Mouse (Mus musculus) spleen, adult 2 months (tissue): ENCODE data around the gene Sult5a1. TPM values are rescaled to one million over a fixed set of nuclear protein-coding genes. Genes with fewer than 3 reads are reported as not detected.
"Not testable (repeated sequence)": the region's sequence is repeated elsewhere in the genome, so short reads cannot be mapped to it uniquely, and the experiment has no call there.

Experiments
- DNase-seq, 2 experiments: peaks; one replicate each; pipeline versions ENCODE4 v3.0.0 to v3.0.0-alpha.2; 2012 to 2021; ENCODE audit warnings: low spot score in 2 of 2, low read depth in 1 of 2
- H3K27ac ChIP-seq: fragments of 200-500 bp; 2 replicates; pipeline ENCODE4 v1.5.1; 2012; ENCODE audit warnings: low read length, inconsistent platforms; ENCODE audit not compliant: insufficient read depth
- H3K27me3 ChIP-seq: fragments of 200-500 bp; 2 replicates; pipeline ENCODE4 v1.6.1; 2012; ENCODE audit warnings: mild to moderate bottlenecking, moderate library complexity, low read length, inconsistent platforms; ENCODE audit not compliant: control insufficient read depth, insufficient read depth
- H3K36me3 ChIP-seq: fragments of 200-500 bp; 2 replicates; pipeline ENCODE4 v1.6.1; 2012; ENCODE audit warnings: mild to moderate bottlenecking, low read length, inconsistent platforms; ENCODE audit not compliant: control insufficient read depth, insufficient read depth
- H3K4me1 ChIP-seq: fragments of 200-500 bp; 2 replicates; pipeline ENCODE4 v1.6.1; 2011; ENCODE audit warnings: inconsistent platforms; ENCODE audit not compliant: control insufficient read depth, insufficient read depth, insufficient read length
- H3K4me3 ChIP-seq: fragments of 200-500 bp; 2 replicates; pipeline ENCODE4 v1.5.1; 2011; ENCODE audit warnings: mild to moderate bottlenecking, inconsistent platforms; ENCODE audit not compliant: insufficient read depth, insufficient read length; ENCODE audit errors: extremely low read depth
- CTCF ChIP-seq: fragments of 200-500 bp; IDR thresholded peaks from 2 replicates; pipeline ENCODE4 v1.5.1; 2011; ENCODE audit warnings: mild to moderate bottlenecking, inconsistent platforms; ENCODE audit not compliant: insufficient read depth, insufficient read length, insufficient replicate concordance; ENCODE audit errors: extremely low read depth
- POLR2A ChIP-seq: fragments of 200-500 bp; IDR thresholded peaks from 2 replicates; pipeline ENCODE4 v1.6.1; 2011; ENCODE audit warnings: low read depth, low read length, inconsistent platforms
- WGBS: fragments of 180-500 bp; shearing (Covaris S2); methylation state at CpG from one replicate; pipeline ENCODE4 v1.1.7; 2018; 5-methylcytosine and 5-hydroxymethylcytosine counted together
- polyA plus RNA-seq: library from polyadenylated mRNA; depleted of rRNA; stranded (reverse); fragments of >200 nt; gene quantifications from 2 replicates; pipeline ENCODE4 v1.2.3, GENCODE M21; 2012

Sult5a1 gene
- polyA plus RNA-seq, 1 experiment: 0.92 TPM

DNA sequence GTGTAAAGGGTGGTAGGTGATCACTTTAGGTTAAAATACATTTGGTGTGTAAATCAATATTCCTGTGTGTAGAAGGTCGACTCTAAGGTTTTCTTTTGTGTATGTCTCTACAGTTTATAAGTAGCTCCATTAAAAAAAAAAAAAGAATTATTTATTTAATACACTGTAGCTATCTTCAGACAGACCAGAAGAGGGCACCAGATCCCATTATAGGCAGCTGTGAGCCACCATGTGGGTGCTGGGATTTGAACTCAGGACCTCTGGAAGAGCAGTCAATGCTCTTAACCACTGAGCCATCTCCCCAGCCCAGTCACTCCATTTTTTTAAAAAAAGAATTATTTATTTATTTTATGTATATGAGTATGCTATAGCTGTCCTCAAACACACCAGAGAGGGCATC lies 50.1 kb downstream of the Sult5a1 start:
- no peaks in the 10 kb centered on the region; the same call in 1 of the 2 replicates for H3K4me1 ChIP-seq
- peaks cover 22% of the 10 kb centered on the region for H3K36me3 ChIP-seq
- no peak overlapping the region for H3K4me3 ChIP-seq
- DNase-seq: no peak
- no peak for TF ChIP-seq CTCF
- no peak for TF ChIP-seq POLR2A
- H3K27ac ChIP-seq: no peak overlapping the region
- H3K27me3 ChIP-seq: no peaks in the 10 kb centered on the region
- WGBS: 67% methylated on average over 1 of the region's 1 CpGs

DNA sequence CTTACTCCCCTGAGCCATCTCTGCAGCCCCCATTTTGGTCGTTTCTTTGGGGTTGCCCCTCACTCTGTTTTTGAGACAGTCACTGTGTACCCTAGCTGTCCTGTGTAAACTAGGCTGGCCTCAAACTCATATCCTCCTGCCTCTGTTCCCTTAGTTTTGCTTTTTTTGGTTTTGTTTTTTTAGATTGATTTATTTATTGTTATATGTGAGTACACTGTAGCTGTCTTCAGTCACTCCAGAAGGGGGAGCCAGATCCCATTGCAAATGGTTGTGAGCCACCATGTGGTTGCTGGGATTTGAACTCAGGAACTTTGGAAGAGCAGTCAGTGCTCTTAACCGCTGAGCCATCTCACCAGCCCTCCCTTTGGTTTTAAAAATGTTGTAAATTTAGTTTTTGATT lies 51.6 kb downstream of the Sult5a1 start:
- TF ChIP-seq POLR2A: no peak
- TF ChIP-seq CTCF: no peak
- Histone ChIP-seq H3K36me3 (peaks cover 22% of the 10 kb centered on the region), H3K27me3 (no peaks in the 10 kb centered on the region), H3K4me1 (peaks cover 3% of the 10 kb centered on the region; the same call in 1 of the 2 replicates), H3K27ac (no peak overlapping the region), H3K4me3 (no peak overlapping the region)
- 59% methylated on average over 2 of the region's 2 CpGs for WGBS
- no peak for DNase-seq

DNA sequence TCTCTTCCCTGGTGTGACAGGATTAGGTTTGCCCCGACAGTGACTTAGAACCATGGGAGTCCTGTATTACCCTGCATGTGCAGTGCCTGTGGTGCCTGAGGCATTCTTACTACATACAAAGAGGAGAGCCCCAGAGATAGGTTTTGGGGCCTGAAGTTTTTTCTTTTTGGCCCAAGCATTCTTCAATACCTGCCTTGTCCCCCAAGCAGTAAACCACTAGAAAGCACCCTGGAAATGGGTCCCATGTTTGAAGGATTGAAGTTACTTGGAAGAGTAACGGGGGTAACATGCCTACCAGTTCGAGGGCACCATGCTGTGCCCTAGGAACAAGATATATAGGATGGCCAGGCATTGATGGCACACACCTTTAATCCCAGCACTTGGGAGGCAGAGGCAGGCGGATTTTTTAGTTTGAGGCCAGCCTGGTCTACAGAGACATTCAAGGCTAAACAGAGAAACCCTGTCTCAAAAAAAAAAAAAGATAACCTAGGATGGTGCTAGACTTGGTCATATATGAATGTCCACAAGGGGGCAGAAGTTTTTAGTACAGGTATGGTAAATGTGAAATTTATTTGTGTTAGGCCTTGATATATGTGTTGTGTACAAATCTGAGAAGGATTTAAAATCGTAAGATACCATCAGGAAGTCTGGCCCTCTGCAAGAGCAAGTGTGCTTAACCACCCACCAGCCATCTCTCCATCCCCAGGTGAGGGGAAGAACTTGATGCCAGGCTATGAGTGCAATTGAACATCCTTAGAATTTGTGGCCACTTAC lies 52.4 kb downstream of the Sult5a1 start:
- no peaks in the 10 kb centered on the region for H3K27me3 ChIP-seq
- H3K36me3 ChIP-seq: peaks cover 22% of the 10 kb centered on the region
- no peak overlapping the region for H3K27ac ChIP-seq
- no peak overlapping the region for H3K4me3 ChIP-seq
- no peak for TF ChIP-seq POLR2A
- no peak for TF ChIP-seq CTCF
- H3K4me1 ChIP-seq: peaks cover 3% of the 10 kb centered on the region; the same call in 1 of the 2 replicates
- DNase-seq: peak in 1 of 2 experiments; percentile 51
- 74% methylated on average over 5 of the region's 5 CpGs for WGBS

DNA sequence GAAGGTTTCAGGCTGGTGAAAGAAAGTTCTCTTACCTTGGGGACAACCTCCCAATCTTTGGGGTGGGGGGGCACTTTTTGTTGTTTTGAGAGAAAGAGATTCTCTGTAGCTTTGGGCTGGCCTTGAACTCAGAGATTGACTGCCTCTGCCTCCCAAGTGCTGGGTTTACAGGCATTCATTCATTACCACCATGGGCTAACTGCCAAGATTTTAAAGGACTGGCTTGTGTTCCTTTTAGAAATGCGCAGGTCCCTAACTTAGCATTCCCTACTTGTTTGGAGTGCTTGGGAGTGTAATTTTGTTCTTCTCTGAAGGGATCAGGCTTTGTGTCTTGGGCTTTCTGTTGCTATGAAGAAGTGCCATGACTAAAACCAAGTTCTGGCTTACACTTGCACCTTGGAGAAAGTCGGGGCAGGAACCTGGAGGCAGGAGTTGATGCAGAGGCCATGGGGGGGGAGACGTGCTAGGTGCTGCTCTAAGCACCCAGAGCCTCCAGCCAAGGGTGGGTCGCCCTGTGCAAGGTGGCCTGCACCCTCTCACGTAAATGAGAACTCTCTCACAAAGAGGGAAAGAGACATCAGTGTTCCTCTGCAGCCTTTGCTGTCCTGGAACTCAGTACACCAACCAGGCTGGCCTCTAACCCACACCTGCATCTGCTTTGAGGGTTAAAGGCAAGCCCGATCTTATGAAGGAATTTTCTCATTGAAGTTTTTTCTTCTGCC lies 53.9 kb downstream of the Sult5a1 start:
- no peak overlapping the region for H3K4me3 ChIP-seq
- no peak overlapping the region for H3K27ac ChIP-seq
- peaks cover 22% of the 10 kb centered on the region for H3K36me3 ChIP-seq
- peaks cover 3% of the 10 kb centered on the region; the same call in 1 of the 2 replicates for H3K4me1 ChIP-seq
- no peaks in the 10 kb centered on the region for H3K27me3 ChIP-seq
- 82% methylated on average over 6 of the region's 6 CpGs for WGBS
- no peak for TF ChIP-seq POLR2A
- no peak for TF ChIP-seq CTCF
- DNase-seq: no peak

DNA sequence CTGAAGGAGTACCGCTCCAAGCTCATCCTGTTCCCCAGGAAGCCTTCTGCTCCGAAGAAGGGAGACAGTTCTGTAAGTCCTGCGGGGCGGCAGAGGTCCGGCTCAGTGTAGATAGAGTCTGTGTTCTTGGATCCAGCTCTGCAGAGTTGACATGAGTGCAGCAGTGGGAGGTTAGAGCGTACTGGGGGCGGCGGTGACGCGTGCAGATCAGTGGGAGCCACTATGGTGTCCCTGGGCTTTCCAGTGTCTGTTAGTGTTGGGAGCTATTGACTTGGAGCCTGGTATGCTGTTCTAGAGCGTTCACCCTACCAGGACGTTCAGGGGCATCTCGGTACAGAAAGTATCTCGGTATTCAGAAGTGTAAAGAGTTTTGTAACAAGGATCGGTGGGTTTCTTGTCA lies 54.8 kb downstream of the Sult5a1 start:
- H3K4me1 ChIP-seq: peaks cover 3% of the 10 kb centered on the region; the same call in 1 of the 2 replicates
- H3K36me3 ChIP-seq: peaks cover 22% of the 10 kb centered on the region
- no peak overlapping the region for H3K27ac ChIP-seq
- no peak for DNase-seq
- WGBS: 15% methylated on average over 15 of the region's 15 CpGs
- H3K4me3 ChIP-seq: peak overlapping the region; percentile 80
- no peaks in the 10 kb centered on the region for H3K27me3 ChIP-seq
- TF ChIP-seq POLR2A (no peak), CTCF (no peak)

DNA sequence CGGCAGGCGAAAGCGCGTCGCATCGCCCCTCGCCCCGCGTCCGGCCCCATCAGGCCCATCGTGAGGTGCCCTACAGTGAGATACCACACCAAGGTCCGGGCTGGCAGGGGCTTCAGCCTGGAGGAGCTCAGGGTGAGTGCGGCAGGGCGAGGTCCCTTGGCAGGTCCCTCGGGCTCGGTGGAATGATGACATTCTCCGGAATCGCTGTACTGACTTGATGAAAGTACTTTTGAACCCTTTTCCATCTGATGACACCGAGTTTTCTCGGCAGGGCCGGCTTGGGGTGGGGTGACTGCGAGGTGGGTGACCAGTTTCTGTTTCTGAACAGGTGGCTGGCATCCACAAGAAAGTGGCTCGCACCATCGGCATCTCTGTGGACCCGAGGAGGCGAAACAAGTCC lies 55.3 kb downstream of the Sult5a1 start:
- not testable (repeated sequence) for H3K4me1 ChIP-seq, DNase-seq, H3K27me3 ChIP-seq
- under 1% methylated on average over 26 of the region's 26 CpGs for WGBS
- peak overlapping the region; percentile 80 for H3K4me3 ChIP-seq
- H3K27ac ChIP-seq: peak overlapping the region; percentile 74; the same call in 1 of the 2 replicates
- peaks cover 22% of the 10 kb centered on the region for H3K36me3 ChIP-seq
